Mouse (Mus musculus) cerebellum, adult 2 months (tissue): ENCODE measurements at regions not wholly inside any gene's neighbourhood (a gene's known extent, or its start where the extent isn't known, plus 50 kb on each side); places are given as distances from the start of the nearest gene placed in this dataset.
A peak's percentile ranks its signal among the peaks of the same experiment; 100 is the strongest.

Experiments used
- DNase-seq, 2 experiments: peaks; one replicate each; pipeline ENCODE4 v3.0.0; 2021
- H3K27ac ChIP-seq: fragments of 200-500 bp; 2 replicates; pipeline ENCODE4 v1.5.1; 2012; ENCODE audit warnings: low read length, control low read depth, inconsistent platforms; ENCODE audit not compliant: insufficient read depth
- H3K27me3 ChIP-seq: fragments of 200-500 bp; 2 replicates; pipeline ENCODE4 v1.6.1; 2012; ENCODE audit warnings: inconsistent platforms, mild to moderate bottlenecking, low read length, moderate library complexity; ENCODE audit not compliant: control insufficient read depth, insufficient read depth
- H3K4me1 ChIP-seq: fragments of 200-500 bp; 2 replicates; pipeline ENCODE4 v1.6.1; 2011; ENCODE audit warnings: low read length; ENCODE audit not compliant: control insufficient read depth, insufficient read depth
- H3K4me3 ChIP-seq: fragments of 200-500 bp; replicated peaks from 2 replicates; pipeline ENCODE3; 2011; ENCODE audit warnings: mild to moderate bottlenecking, low read depth, low read length, control low read depth; ENCODE audit not compliant: insufficient read depth
- CTCF ChIP-seq: fragments of 200-500 bp; IDR thresholded peaks from 2 replicates; pipeline ENCODE4 v1.5.1; 2011; ENCODE audit warnings: low read depth, mild to moderate bottlenecking, control low read depth, low read length, moderate library complexity, borderline replicate concordance; ENCODE audit not compliant: insufficient read depth
- POLR2A ChIP-seq: fragments of 200-500 bp; IDR thresholded peaks from 2 replicates; pipeline ENCODE4 v1.6.1; 2011; ENCODE audit warnings: low read length, control low read depth, borderline replicate concordance; ENCODE audit not compliant: insufficient read depth
- WGBS: fragments of 180-500 bp; shearing (Covaris S2); methylation state at CpG from one replicate; pipeline ENCODE4 v1.1.7; 2018; 5-methylcytosine and 5-hydroxymethylcytosine counted together

DNA sequence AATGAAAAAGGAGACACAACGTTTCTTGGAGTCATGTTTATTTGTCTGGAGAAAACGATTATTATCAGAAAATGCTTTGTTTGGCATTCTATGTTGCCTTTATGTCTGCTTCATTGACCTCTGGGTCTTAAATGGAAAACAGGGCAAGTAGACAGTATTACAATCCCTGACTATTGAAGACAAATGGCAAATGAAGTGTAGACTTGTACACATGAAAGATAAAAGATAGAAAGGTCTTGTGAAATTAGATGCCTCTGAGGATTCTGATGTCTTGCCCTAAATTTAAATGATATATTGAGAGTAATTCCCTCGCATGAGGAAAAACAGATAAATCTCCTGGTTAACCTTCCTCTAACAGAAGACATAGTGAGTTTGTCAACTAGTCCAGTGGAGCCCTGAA lies 1186.7 kb downstream of the Slitrk1 start:
- no peak for DNase-seq
- Histone ChIP-seq H3K27ac (no peak overlapping the region), H3K27me3 (no peaks in the 10 kb centered on the region), H3K4me1 (no peaks in the 10 kb centered on the region), H3K4me3 (no peak overlapping the region)
- 66% methylated on average over 3 of the region's 3 CpGs for WGBS
- no peak for TF ChIP-seq CTCF

DNA sequence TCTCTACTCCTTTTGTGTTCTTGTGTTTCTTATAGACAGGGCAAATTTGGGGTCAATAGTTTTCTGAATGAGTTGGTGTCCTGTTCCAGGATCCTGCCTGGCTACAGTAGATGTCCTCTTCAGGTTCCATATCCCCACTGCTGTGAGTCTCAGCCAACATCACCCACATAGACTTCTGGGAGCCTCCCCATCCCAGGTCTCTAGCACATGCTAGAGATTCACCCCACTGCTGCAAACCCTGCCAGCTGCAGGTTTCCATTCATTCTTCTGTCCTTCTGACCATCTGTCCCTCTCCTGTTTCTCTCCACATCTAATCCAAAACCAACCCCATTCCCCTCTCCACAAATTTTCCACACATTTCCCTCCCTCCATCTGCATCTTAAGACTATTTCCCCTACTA lies 1225.6 kb downstream of the Slitrk1 start:
- peaks cover 13% of the 10 kb centered on the region for H3K4me1 ChIP-seq
- no peak overlapping the region for H3K4me3 ChIP-seq
- peak; percentile 35 to 37 for DNase-seq
- H3K27me3 ChIP-seq, result no peaks in the 10 kb centered on the region
- no peak for TF ChIP-seq POLR2A
- no peak for TF ChIP-seq CTCF
- 0 out of 2 replicates have a peak overlapping the region, but pooled peaks have one; percentile 60 for H3K27ac ChIP-seq

DNA sequence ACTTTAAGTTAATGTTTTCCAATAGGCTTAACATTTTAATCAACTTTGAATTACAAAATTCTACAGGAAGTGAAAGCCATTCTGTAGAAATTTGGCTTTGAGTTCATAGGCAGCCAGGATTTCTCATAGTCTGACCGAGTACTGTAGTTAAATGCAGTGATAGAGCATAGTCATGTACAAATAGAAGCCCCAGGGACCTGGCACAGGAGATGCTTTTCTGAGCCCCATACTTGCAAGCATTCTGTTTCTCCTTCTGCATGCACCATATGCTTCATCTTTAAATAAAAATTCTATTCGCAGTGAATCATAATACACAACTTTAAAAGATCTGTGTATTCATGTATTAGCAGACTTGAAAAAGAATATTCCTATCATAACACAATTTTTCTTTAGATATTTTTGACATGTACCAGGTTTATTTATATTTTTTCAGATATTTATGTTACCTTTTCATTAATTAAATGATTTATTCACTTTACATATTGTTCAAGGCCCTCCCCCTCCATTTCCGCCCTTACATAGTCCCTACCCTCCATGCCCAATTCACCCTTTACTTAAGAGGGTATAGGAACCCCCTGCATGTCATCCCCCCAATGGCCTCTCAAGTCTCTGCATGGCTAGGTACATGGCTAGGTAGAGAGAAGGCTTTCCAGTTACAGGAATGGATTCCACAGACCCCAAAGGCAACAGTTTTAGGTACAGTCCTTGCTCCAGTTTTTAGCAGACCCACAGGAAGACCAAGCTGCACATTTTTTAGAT lies 1226.5 kb downstream of the Slitrk1 start:
- Histone ChIP-seq H3K27ac (peak overlapping the region; percentile 93), H3K4me3 (no peak overlapping the region), H3K4me1 (peaks cover 13% of the 10 kb centered on the region), H3K27me3 (no peaks in the 10 kb centered on the region)
- peak; percentile 65 to 93 for DNase-seq
- 25% methylated on average over 3 of the region's 3 CpGs for WGBS
- TF ChIP-seq POLR2A, result no peak
- TF ChIP-seq CTCF, result no peak

DNA sequence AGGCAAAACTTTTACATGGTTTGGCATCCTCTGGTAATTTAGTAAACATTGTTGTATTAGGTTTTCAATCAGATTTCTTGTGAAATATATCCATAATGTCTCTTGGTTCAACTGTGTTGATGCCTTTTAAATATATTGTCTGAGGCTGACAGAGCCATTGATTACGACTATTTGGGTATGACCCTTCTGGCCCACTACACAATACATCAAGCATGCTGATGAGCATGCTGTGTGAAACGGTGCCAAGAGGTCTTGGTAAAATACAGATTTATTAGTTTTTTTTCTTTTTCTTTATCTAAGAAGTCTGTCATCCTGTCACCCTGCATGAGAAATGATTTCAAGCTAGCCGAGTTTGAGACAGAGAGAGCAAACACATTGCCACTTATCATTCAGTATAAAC lies 1257.4 kb downstream of the Slitrk1 start:
- TF ChIP-seq CTCF (no peak), POLR2A (no peak)
- Histone ChIP-seq H3K27ac (no peak overlapping the region), H3K27me3 (no peaks in the 10 kb centered on the region), H3K4me3 (no peak overlapping the region), H3K4me1 (no peaks in the 10 kb centered on the region)
- DNase-seq, result no peak
- WGBS, result 43% methylated on average over 3 of the region's 3 CpGs

DNA sequence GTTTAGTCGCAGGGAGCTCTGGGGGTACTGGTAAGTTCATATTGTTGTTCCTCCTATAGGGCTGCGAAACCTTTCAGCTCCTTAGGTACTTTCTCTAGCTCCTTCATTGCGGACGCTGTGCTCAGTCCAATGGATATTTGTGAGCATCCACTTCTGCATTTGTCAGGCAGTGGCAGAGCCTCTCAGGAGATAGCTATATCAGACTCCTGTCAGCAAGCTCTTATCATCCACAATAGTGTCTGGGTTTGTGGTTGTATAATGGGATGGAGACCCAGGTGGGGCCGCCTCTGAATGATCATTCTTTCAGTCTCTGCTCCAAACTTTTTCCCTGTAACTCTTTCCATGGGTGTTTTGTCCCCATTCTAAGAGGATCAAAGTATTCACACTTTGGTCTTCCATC lies 1298.5 kb downstream of the Slitrk1 start:
- DNase-seq, result no peak
- no peak overlapping the region for H3K4me3 ChIP-seq
- WGBS, result 96% methylated on average over 5 of the region's 5 CpGs
- TF ChIP-seq CTCF (no peak), POLR2A (no peak)
- no peak overlapping the region for H3K27ac ChIP-seq
- H3K4me1 ChIP-seq, result 0 out of 2 replicates have a peak, but pooled peaks cover 3% of the 10 kb centered on the region
- H3K27me3 ChIP-seq, result no peaks in the 10 kb centered on the region

DNA sequence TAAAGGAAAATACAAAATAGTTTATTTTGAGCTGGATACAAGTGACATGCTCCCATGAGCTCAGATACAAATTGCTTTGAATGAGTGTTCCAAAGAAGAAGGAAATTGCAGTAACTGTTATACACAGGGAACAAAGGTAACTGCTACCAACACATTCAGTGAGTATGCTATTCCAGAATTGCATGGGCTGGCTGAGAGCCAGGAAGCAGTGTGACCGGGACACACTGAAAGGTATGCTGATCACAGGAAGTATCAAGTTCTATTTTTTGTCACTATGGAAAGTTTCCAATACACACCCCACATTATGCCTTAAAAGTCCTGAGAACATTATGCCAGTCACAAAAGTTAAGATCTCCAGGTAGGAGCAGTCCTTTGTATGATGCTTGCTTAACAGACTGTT lies 1299.6 kb downstream of the Slitrk1 start:
- DNase-seq, result peak in 1 of 2 experiments; percentile 12
- H3K4me1 ChIP-seq, result 0 out of 2 replicates have a peak, but pooled peaks cover 3% of the 10 kb centered on the region
- no peak overlapping the region for H3K4me3 ChIP-seq
- no peaks in the 10 kb centered on the region for H3K27me3 ChIP-seq
- TF ChIP-seq POLR2A (no peak), CTCF (no peak)
- no peak overlapping the region for H3K27ac ChIP-seq
- WGBS, result 13% methylated on average over 1 of the region's 1 CpGs

DNA sequence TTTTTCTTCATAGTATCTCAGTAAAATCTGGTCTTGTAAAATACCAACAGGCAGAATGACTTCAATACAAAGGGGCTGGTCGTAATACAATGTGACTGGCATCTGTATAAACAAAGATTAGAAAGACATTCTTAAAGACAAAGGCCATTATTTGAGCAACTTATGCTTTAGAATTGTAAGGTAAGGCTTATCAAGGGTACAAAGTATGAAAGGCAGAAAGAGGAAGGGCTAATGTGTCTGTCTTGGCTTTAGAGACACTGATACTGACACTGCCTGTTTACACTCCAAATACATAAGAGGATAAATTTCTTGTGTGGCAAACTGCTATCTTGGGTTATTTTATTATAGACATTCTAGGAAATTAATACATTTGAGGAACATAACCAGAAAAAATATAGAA lies 1310.8 kb downstream of the Slitrk1 start:
- Histone ChIP-seq H3K4me3 (no peak overlapping the region), H3K4me1 (no peaks in the 10 kb centered on the region), H3K27me3 (no peaks in the 10 kb centered on the region), H3K27ac (no peak overlapping the region)
- no peak for DNase-seq
- WGBS, result 91% methylated on average over 1 of the region's 1 CpGs
- no peak for TF ChIP-seq POLR2A

DNA sequence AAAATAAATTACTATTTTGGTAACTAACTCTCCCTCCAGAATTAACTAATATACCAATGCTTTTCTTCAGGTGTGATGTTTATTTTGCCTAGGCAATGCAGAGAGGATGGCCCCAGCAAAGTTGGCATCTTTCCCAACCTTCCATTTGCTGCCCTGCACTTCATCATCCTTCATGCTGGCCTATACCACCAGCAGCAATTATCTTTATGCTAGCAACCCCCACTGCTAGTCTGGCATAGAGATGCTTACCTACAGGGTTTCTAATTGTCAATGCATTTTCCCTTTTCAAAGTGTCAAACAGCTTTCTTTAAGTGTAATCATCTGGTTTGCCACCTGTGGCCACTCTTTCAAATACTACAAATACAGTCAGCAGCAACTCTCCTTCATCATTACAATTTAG lies 1327.2 kb downstream of the Slitrk1 start:
- DNase-seq, result peak in 1 of 2 experiments; percentile 27
- Histone ChIP-seq H3K4me3 (no peak overlapping the region), H3K27me3 (no peaks in the 10 kb centered on the region), H3K27ac (no peak overlapping the region), H3K4me1 (no peaks in the 10 kb centered on the region)
- TF ChIP-seq POLR2A (no peak), CTCF (no peak)
